Mouse (Mus musculus) hindbrain, embryonic 10.5 days (tissue): ENCODE measurements around the gene Plaur. TPM values are rescaled to one million over a fixed set of nuclear protein-coding genes. Genes with fewer than 3 reads are reported as not detected.

Experiments
- DNase-seq: peaks from one replicate; pipeline ENCODE4 v3.0.0-alpha.2; 2017; ENCODE audit warnings: low spot score
- H3K27ac ChIP-seq: fragments of 300-500 bp; sonication (generic); 2 replicates; pipeline ENCODE4 v1.5.1; 2016; ENCODE audit warnings: mild to moderate bottlenecking, moderate library complexity
- H3K27me3 ChIP-seq: fragments of 300-500 bp; sonication (generic); 2 replicates; pipeline ENCODE4 v1.6.1; 2016; ENCODE audit warnings: mild to moderate bottlenecking; ENCODE audit not compliant: poor library complexity, insufficient read depth, severe bottlenecking
- H3K36me3 ChIP-seq: fragments of 300-500 bp; sonication (generic); 2 replicates; pipeline ENCODE4 v1.6.1; 2016; ENCODE audit warnings: mild to moderate bottlenecking, moderate library complexity
- H3K4me1 ChIP-seq: fragments of 300-500 bp; sonication (generic); replicated peaks from 2 replicates; pipeline ENCODE4 v1.6.1; 2016; ENCODE audit warnings: mild to moderate bottlenecking
- H3K4me3 ChIP-seq: fragments of 300-500 bp; sonication (generic); 2 replicates; pipeline ENCODE4 v1.5.1; 2016; ENCODE audit warnings: mild to moderate bottlenecking, moderate library complexity
- H3K9me3 ChIP-seq: fragments of 300-500 bp; sonication (generic); 2 replicates; pipeline ENCODE4 v1.6.1; 2016; ENCODE audit warnings: mild to moderate bottlenecking, moderate library complexity
- WGBS: fragments of 180-500 bp; shearing (Covaris S2); methylation state at CpG from one replicate; pipeline ENCODE4 v1.1.7; 2016; 5-methylcytosine and 5-hydroxymethylcytosine counted together
- polyA plus RNA-seq: library from polyadenylated mRNA; unstranded; fragments of >200 nt; fragmentation: Nextera tagmentation; extraction: Ambion mirVana; gene quantifications from 2 replicates; pipeline ENCODE4 v1.2.1, GENCODE M21; 2016

Gene Plaur
- polyA plus RNA-seq, 1 experiment from 2014 or later: 1.9 TPM

DNA sequence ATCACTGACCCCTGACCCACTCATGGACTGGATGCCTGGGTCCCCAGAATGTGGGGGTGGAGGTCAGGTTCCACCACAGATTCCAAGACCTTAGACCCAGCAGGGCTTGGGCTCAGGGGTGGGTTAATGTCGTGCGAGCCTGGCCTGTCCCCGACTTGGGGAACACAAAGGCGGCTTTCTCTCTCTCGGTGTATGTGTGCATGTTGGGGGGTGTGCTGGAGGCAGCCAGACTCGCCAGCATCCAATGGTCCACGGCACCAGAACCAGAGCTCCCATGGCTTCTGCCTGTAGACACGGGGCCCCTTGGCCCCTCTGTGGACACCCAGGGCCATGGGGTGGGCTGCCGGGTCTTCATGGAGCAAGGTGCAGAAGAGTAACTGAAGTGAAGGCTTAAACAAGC, 23.2 kb downstream of the Plaur start:
- no peak for DNase-seq
- Histone ChIP-seq H3K27me3 (peaks cover 32% of the 10 kb centered on the region), H3K27ac (peak overlapping the region; percentile 83), H3K36me3 (peaks cover 19% of the 10 kb centered on the region), H3K4me1 (peaks cover 68% of the 10 kb centered on the region), H3K9me3 (no peaks in the 10 kb centered on the region), H3K4me3 (peak overlapping the region; percentile 30; the same call in 1 of the 2 replicates)
- WGBS: 78% methylated on average over 9 of the region's 9 CpGs

DNA sequence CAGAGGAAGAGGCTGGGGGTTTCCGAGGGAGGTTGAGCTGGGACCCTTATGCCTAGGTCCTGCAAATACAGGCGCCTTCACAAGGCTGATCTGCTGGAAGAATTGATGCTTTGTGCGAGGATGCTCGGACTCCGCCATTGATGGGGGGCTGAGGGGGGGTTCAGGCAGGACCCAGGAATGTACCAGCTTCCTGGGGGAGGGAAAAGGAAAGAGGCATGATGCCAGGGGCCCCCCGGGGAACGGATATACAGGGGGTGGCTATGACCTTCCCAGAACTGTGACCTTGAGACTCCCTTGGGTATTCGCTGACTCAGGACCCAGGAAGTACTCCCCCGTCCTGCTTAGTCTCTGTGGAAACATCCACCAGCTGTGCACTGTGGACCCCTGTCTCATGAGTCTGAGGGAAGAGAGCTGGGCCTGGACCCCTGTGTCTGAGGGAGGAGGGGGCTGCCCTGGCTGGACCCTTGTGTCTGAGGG, 24.4 kb downstream of the Plaur start:
- 52% methylated on average over 9 of the region's 9 CpGs for WGBS
- Histone ChIP-seq H3K4me3 (peak overlapping the region; percentile 30), H3K9me3 (no peaks in the 10 kb centered on the region), H3K4me1 (peaks cover 57% of the 10 kb centered on the region), H3K27me3 (peaks cover 21% of the 10 kb centered on the region), H3K27ac (peak overlapping the region; percentile 83), H3K36me3 (peaks cover 30% of the 10 kb centered on the region)
- peak; percentile 26 for DNase-seq

DNA sequence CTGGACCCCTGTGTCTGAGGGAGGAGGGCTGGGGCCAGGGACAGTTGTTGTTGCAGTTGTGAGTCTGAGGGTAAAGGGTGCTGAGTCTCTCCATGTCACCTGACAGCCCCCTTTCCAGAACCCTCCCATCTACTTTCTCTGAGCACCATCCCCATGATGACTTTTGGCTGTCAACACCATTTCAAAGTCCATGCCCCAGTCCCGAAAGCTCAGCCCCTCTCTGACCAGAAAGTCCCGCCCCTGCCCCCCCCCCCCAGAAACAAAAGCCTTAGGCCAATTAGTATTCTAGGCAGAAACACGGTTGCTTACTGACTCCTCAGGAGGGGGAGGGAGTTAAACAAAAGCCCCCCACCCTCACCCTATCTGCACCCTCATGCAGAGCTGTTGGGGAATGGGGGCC, 25.1 kb downstream of the Plaur start:
- H3K36me3 ChIP-seq: peaks cover 37% of the 10 kb centered on the region
- peaks cover 21% of the 10 kb centered on the region for H3K27me3 ChIP-seq
- no peak for DNase-seq
- H3K4me1 ChIP-seq: peaks cover 53% of the 10 kb centered on the region
- 32% methylated on average over 3 of the region's 3 CpGs for WGBS
- peak overlapping the region; percentile 83 for H3K27ac ChIP-seq
- peak overlapping the region; percentile 30; the same call in 1 of the 2 replicates for H3K4me3 ChIP-seq
- H3K9me3 ChIP-seq: no peaks in the 10 kb centered on the region

DNA sequence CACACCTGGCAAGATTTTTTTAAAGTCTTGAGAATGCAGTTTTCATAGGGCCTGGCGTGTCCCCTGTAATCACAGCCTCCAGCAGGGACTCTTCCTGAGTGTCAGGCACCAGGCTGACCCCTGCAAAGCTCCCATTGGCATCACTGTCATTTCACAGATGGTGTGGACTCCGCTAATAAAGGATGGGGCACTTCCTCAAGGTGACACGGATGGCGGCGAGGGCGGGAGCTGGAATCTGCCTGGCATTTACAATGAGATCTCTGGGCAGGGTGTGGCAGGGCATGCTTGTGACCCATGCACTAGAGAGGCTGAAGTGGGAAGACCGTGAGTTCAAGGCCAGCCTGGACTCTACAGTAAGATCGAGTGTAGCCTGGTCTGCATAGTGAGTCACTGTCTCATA, 26.0 kb downstream of the Plaur start:
- Histone ChIP-seq H3K36me3 (peaks cover 39% of the 10 kb centered on the region), H3K27me3 (peaks cover 13% of the 10 kb centered on the region; the same call in 1 of the 2 replicates), H3K27ac (no peak overlapping the region), H3K4me1 (peaks cover 44% of the 10 kb centered on the region), H3K9me3 (no peaks in the 10 kb centered on the region), H3K4me3 (no peak overlapping the region)
- WGBS: 86% methylated on average over 8 of the region's 8 CpGs
- DNase-seq: no peak

DNA sequence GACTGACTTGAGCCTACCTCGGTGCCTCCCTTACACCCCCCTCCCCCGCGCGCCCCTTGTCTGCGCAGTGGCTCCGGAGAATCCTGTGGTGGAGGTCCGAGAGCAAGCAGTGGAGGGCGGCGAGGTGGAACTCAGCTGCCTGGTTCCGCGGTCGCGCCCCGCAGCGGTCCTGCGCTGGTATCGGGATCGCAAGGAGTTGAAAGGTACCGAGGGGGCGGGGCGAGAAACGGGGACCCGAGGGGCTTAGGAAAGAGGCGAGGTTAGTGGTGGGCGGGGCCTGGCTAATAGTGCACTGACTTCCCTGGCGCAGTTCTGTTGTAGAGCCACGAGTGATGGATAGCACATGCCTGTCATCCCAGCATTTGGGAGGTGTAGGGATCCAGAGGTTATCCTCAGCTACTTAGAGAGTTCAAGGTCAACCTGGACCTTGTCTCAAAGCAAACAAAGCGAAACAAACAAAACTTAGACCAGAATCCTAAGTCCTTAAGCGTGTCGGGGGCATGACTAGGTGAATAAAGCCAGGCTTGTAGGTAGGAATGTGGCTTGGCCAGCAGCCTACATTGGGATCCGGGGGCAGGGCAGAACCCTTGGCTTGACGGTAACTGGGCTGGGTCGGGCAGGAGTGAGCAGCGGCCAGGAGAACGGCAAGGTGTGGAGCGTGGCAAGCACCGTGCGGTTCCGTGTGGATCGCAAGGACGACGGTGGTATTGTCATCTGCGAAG, 37.7 kb downstream of the Plaur start:
- peak; percentile 37 for DNase-seq
- H3K27ac ChIP-seq: no peak overlapping the region
- peak overlapping the region; percentile 42 for H3K4me3 ChIP-seq
- WGBS: 16% methylated on average over 43 of the region's 43 CpGs
- peaks cover 57% of the 10 kb centered on the region for H3K36me3 ChIP-seq
- H3K9me3 ChIP-seq: peaks cover 12% of the 10 kb centered on the region; the same call in 1 of the 2 replicates
- peaks cover 34% of the 10 kb centered on the region for H3K4me1 ChIP-seq
- H3K27me3 ChIP-seq: peaks cover 58% of the 10 kb centered on the region

DNA sequence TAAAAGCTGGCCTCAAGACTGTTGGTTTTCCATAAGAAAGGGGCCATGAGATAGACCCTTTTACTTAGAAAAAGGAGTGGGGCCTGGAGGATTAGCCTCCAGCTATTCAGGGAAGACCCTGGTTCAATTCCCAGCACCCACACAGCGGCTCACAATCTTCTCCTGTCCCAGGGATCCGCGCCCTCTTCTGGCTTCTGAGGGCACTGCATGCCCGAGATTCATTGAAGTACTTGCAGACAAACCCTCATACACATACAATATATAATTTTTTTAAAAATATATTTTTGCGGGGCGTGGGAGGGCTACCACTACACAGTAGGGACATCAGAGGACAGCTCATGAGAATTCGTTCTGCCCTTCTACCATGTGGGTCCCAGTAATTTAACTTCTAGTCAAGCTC, 38.6 kb downstream of the Plaur start:
- Histone ChIP-seq H3K27me3 (peaks cover 58% of the 10 kb centered on the region), H3K4me1 (peaks cover 43% of the 10 kb centered on the region), H3K36me3 (peaks cover 55% of the 10 kb centered on the region), H3K27ac (no peak overlapping the region), H3K9me3 (peaks cover 12% of the 10 kb centered on the region; the same call in 1 of the 2 replicates), H3K4me3 (no peak overlapping the region)
- WGBS: 28% methylated on average over 7 of the region's 7 CpGs
- DNase-seq: peak; percentile 40

DNA sequence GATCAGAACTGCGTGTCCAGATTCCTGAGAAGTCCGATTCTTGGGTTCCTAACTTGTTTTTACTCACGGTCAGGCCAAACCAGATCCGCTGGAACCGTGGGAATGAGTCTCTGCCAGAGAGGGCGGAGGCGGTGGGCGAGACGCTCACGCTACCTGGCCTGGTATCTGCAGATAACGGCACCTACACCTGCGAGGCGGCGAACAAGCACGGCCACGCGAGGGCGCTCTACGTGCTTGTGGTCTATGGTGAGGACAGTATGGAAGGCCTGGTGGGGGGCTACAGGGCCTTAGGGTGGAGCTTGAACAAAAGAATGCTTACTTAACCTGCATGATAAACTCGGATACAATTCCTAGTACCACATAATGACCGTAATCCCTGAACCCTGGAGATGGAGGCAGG, 39.2 kb downstream of the Plaur start:
- no peak overlapping the region for H3K4me3 ChIP-seq
- WGBS: 46% methylated on average over 21 of the region's 21 CpGs
- DNase-seq: no peak
- H3K36me3 ChIP-seq: peaks cover 55% of the 10 kb centered on the region
- H3K4me1 ChIP-seq: peaks cover 49% of the 10 kb centered on the region
- H3K9me3 ChIP-seq: peaks cover 12% of the 10 kb centered on the region; the same call in 1 of the 2 replicates
- H3K27me3 ChIP-seq: peaks cover 58% of the 10 kb centered on the region
- no peak overlapping the region for H3K27ac ChIP-seq

DNA sequence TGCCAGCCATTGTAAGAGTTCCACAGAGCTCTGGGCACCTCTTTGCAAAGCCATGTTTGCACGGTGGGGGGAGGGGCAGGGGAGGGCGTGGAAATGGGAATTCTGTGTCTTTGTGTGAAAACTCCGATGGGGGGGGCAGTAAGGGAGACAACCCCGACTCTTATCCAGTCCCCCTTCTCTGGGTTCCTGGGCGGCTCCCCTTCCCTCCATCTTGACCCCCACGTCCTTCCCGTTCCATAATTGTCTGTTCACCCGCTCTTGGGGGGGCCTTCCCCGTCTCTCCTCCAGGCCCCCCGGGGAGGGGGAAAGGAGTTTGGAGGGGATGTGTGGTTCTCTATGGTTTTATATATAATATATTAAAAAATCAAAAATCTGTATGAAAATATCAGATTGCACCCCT, 41.7 kb downstream of the Plaur start:
- peaks cover 64% of the 10 kb centered on the region for H3K4me1 ChIP-seq
- peaks cover 34% of the 10 kb centered on the region for H3K27me3 ChIP-seq
- H3K27ac ChIP-seq: 0 out of 2 replicates have a peak overlapping the region, but pooled peaks have one; percentile 20
- peaks cover 8% of the 10 kb centered on the region; the same call in 1 of the 2 replicates for H3K9me3 ChIP-seq
- WGBS: 27% methylated on average over 10 of the region's 10 CpGs
- H3K4me3 ChIP-seq: no peak overlapping the region
- H3K36me3 ChIP-seq: peaks cover 46% of the 10 kb centered on the region
- DNase-seq: no peak

DNA sequence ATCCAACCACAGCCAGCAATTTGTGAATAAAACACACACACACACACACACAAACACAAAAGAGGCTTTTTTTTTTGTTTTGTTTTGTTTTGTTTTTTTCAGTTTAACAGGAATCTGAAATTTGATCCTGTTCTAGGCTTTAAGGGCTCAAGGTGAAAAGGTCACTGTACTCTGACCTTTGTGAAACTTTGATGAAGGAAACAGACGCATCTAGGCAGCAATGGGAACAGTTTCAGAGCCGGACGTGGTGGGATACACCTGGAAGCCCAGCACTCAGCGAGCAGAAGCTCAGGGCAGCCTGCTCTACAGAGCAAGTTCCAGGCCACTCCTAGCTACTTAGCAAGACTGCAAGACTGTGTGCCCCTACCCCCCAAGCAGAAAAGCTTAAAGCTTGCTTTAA, 42.6 kb downstream of the Plaur start:
- 0 out of 2 replicates have a peak overlapping the region, but pooled peaks have one; percentile 50 for H3K27ac ChIP-seq
- H3K4me1 ChIP-seq: peaks cover 56% of the 10 kb centered on the region
- DNase-seq: no peak
- 9% methylated on average over 4 of the region's 4 CpGs for WGBS
- H3K9me3 ChIP-seq: peaks cover 8% of the 10 kb centered on the region; the same call in 1 of the 2 replicates
- H3K4me3 ChIP-seq: 0 out of 2 replicates have a peak overlapping the region, but pooled peaks have one; percentile 77
- H3K36me3 ChIP-seq: peaks cover 38% of the 10 kb centered on the region
- H3K27me3 ChIP-seq: peaks cover 26% of the 10 kb centered on the region

DNA sequence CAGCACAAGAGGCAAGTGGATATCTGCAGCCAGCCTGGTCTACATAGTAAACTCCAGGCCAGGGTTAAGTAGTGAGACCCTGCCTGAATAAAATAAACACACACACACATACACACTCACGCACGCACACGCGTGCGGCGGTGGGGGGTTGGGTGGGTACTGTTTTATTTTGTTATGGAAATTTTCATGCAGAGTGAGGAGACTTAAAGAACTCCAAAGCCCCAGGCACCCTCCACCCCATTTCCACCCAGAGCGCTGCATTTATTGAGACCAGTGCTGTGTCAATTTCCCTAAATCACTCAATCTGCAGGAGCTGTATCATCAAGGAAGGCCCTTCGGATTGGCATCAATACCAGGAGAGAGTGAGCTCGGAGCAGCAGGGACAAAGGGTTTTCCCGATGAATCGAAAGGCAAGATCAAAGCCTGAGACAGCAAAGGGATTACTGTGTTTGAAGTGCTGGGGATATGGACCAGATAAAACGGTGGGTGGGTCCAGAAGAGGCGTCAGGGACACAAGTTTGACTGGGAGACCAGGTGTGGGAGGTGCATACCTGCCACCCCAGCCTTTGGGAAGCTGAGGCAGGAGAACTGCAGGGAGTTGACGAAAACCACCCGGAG, 43.3 kb downstream of the Plaur start:
- Histone ChIP-seq H3K36me3 (peaks cover 36% of the 10 kb centered on the region), H3K4me3 (peak overlapping the region; percentile 77), H3K27ac (peak overlapping the region; percentile 50), H3K27me3 (peaks cover 19% of the 10 kb centered on the region), H3K9me3 (peaks cover 6% of the 10 kb centered on the region; the same call in 1 of the 2 replicates), H3K4me1 (peaks cover 49% of the 10 kb centered on the region)
- DNase-seq: peak; percentile 21
- 15% methylated on average over 15 of the region's 15 CpGs for WGBS

DNA sequence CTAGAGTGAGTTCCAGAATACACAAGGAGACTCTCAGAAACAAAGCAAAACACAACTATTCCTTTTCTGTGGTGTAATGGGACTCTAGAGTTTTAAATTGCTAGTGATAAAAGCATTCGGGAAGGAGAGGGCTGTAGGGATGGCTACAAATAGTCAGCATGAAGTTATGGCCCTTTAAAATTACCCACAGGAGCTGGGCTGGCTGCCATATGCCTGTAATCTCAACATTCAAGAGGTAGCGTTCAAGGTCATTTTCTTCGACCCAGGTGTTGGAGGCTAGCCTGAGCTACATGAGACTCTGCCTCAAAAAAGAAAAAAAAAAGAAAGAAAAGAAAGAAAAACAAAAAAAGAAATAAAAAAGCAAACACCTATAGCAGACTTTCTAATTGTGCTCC, 43.8 kb downstream of the Plaur start:
- H3K4me1 ChIP-seq: peaks cover 49% of the 10 kb centered on the region
- 22% methylated on average over 3 of the region's 3 CpGs for WGBS
- peaks cover 1% of the 10 kb centered on the region; the same call in 1 of the 2 replicates for H3K9me3 ChIP-seq
- peak overlapping the region; percentile 100 for H3K27ac ChIP-seq
- peaks cover 36% of the 10 kb centered on the region for H3K36me3 ChIP-seq
- peaks cover 14% of the 10 kb centered on the region for H3K27me3 ChIP-seq
- DNase-seq: no peak
- peak overlapping the region; percentile 77 for H3K4me3 ChIP-seq

DNA sequence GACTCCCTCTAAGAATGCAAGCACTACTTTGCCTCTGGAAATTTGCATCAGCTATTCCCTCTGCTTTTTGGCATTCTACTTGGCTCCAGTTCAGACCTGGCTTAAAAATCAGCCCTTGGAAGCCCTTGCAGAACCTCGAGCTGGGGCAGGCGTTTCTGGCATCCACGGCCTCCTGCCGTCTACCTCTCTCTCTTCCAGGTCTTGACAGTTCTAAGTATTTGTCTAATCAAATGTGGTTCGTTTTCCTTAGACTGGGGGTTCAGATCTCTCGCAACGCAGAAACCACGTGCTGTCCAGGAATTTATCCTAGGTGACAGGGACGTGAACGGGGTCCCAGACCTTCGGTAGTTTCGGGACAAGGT, 44.2 kb downstream of the Plaur start:
- Histone ChIP-seq H3K27me3 (peaks cover 10% of the 10 kb centered on the region), H3K9me3 (no peaks in the 10 kb centered on the region), H3K4me1 (peaks cover 49% of the 10 kb centered on the region), H3K36me3 (peaks cover 36% of the 10 kb centered on the region), H3K4me3 (peak overlapping the region; percentile 77), H3K27ac (peak overlapping the region; percentile 100)
- under 1% methylated on average over 12 of the region's 12 CpGs for WGBS
- DNase-seq: no peak
